Mouse (Mus musculus): Measurements from ENCODE around the gene Tbc1d30. TPM values are rescaled to one million over a fixed set of nuclear protein-coding genes. Genes with fewer than 3 reads are reported as not detected.

The Tbc1d30 gene
- 2.1 and 2.4 TPM in 2 replicates for polyA plus RNA-seq (2014; fragmentation: Nextera tagmentation; extraction: Ambion mirVana)

- WGBS: under 1% methylated on average over 61 of the region's 61 CpGs
- peak; percentile 79 for ATAC-seq (ENCODE audit: insufficient number of reproducible peaks, insufficient read depth, low FRiP score, low read depth)
These were observed at the start of gene Tbc1d30 for GRCm38 (mm10) chr10:121351066-121351581. Tbc1d30 (minus strand) TSS chr10:121351278.

GRCm38 (mm10) chr10:121398599-121398998, 47.5 kb upstream of the Tbc1d30 start:
- no peak for ATAC-seq (ENCODE audit: insufficient number of reproducible peaks, insufficient read depth, low FRiP score, low read depth)
- peaks cover 29% of the 10 kb centered on the region for H3K36me3 ChIP-seq (ENCODE audit: control insufficient read depth, insufficient read depth, low read length)
- H3K9me3 ChIP-seq (ENCODE audit: control insufficient read depth, low read length): no peaks in the 10 kb centered on the region
- H3K27me3 ChIP-seq (ENCODE audit: control insufficient read depth, insufficient read depth, low read length): no peaks in the 10 kb centered on the region
- WGBS: 79% methylated on average over 7 of the region's 7 CpGs
- peaks cover 4 to 17% of the 10 kb centered on the region in 2 experiments; a peak in 3 of 4 replicates for H3K4me1 ChIP-seq (ENCODE audit: control insufficient read depth in 2 of 2, insufficient read depth in 2 of 2, low read length in 2 of 2)
- no peak overlapping the region for H3K4me3 ChIP-seq (ENCODE audit: control insufficient read depth in 1 of 2, insufficient read depth in 1 of 2, low read depth in 1 of 2, low read length in 2 of 2)
- H3K27ac ChIP-seq (replicated peaks in 1 of 2; ENCODE audit: control insufficient read depth in 1 of 2, insufficient read depth in 1 of 2, low read depth in 2 of 2, low read length in 2 of 2): no peak overlapping the region
- no peak overlapping the region for H3K9ac ChIP-seq (ENCODE audit: low read length)
- H3K4me2 ChIP-seq (ENCODE audit: low read length): no peak overlapping the region

More at GRCm38 (mm10) chr10:121351066-121351581, at the start of gene Tbc1d30:
- Histone ChIP-seq H3K4me2 (ENCODE audit: low read length) (peak within 1 kb of the TSS; percentile 99), H3K27ac (replicated peaks in 1 of 2; ENCODE audit: control insufficient read depth in 1 of 2, insufficient read depth in 1 of 2, low read depth in 2 of 2, low read length in 2 of 2) (peak within 1 kb of the TSS; percentile 46 to 59; a peak in 3 of 4 replicates), H3K4me1 (ENCODE audit: control insufficient read depth in 2 of 2, insufficient read depth in 2 of 2, low read length in 2 of 2) (peaks cover 8 to 20% of the 10 kb centered on the region in 2 experiments; a peak in 3 of 4 replicates), H3K9me3 (ENCODE audit: control insufficient read depth, low read length) (no peaks in the 10 kb centered on the region), H3K9ac (ENCODE audit: low read length) (peak within 1 kb of the TSS; percentile 74), H3K4me3 (ENCODE audit: control insufficient read depth in 1 of 2, insufficient read depth in 1 of 2, low read depth in 1 of 2, low read length in 2 of 2) (peak within 1 kb of the TSS; percentile 53 to 74), H3K36me3 (ENCODE audit: control insufficient read depth, insufficient read depth, low read length) (no peaks in the 10 kb centered on the region), H3K27me3 (ENCODE audit: control insufficient read depth, insufficient read depth, low read length) (0 out of 2 replicates have a peak, but pooled peaks cover 6% of the 10 kb centered on the region)

GRCm38 (mm10) chr10:121395542-121396176, 44.6 kb upstream of the Tbc1d30 start:
- H3K36me3 ChIP-seq (ENCODE audit: control insufficient read depth, insufficient read depth, low read length): peaks cover 58% of the 10 kb centered on the region

GRCm38 (mm10) chr10:121394789-121395325, 43.8 kb upstream of the Tbc1d30 start:
- H3K27me3 ChIP-seq (ENCODE audit: control insufficient read depth, insufficient read depth, low read length): no peaks in the 10 kb centered on the region
- H3K9ac ChIP-seq (ENCODE audit: low read length): no peak overlapping the region
- no peaks in the 10 kb centered on the region for H3K9me3 ChIP-seq (ENCODE audit: control insufficient read depth, low read length)
- no peak overlapping the region for H3K4me2 ChIP-seq (ENCODE audit: low read length)
- peaks cover 66% of the 10 kb centered on the region for H3K36me3 ChIP-seq (ENCODE audit: control insufficient read depth, insufficient read depth, low read length)
- ATAC-seq (ENCODE audit: insufficient number of reproducible peaks, insufficient read depth, low FRiP score, low read depth): no peak
- no peak overlapping the region for H3K27ac ChIP-seq (replicated peaks in 1 of 2; ENCODE audit: control insufficient read depth in 1 of 2, insufficient read depth in 1 of 2, low read depth in 2 of 2, low read length in 2 of 2)
- H3K4me1 ChIP-seq (ENCODE audit: control insufficient read depth in 2 of 2, insufficient read depth in 2 of 2, low read length in 2 of 2): peaks cover 4 to 17% of the 10 kb centered on the region in 2 experiments; a peak in 3 of 4 replicates
- WGBS: 65% methylated on average over 18 of the region's 18 CpGs
- no peak overlapping the region for H3K4me3 ChIP-seq (ENCODE audit: control insufficient read depth in 1 of 2, insufficient read depth in 1 of 2, low read depth in 1 of 2, low read length in 2 of 2)

More at GRCm38 (mm10) chr10:121395542-121396176, 44.6 kb upstream of the Tbc1d30 start:
- no peak for ATAC-seq (ENCODE audit: insufficient number of reproducible peaks, insufficient read depth, low FRiP score, low read depth)
- Histone ChIP-seq H3K4me2 (ENCODE audit: low read length) (no peak overlapping the region), H3K4me1 (ENCODE audit: control insufficient read depth in 2 of 2, insufficient read depth in 2 of 2, low read length in 2 of 2) (peaks cover 4 to 17% of the 10 kb centered on the region in 2 experiments; a peak in 3 of 4 replicates), H3K27ac (replicated peaks in 1 of 2; ENCODE audit: control insufficient read depth in 1 of 2, insufficient read depth in 1 of 2, low read depth in 2 of 2, low read length in 2 of 2) (no peak overlapping the region), H3K27me3 (ENCODE audit: control insufficient read depth, insufficient read depth, low read length) (no peaks in the 10 kb centered on the region), H3K9me3 (ENCODE audit: control insufficient read depth, low read length) (no peaks in the 10 kb centered on the region), H3K4me3 (ENCODE audit: control insufficient read depth in 1 of 2, insufficient read depth in 1 of 2, low read depth in 1 of 2, low read length in 2 of 2) (no peak overlapping the region), H3K9ac (ENCODE audit: low read length) (no peak overlapping the region)
- WGBS: 47% methylated on average over 20 of the region's 20 CpGs

GRCm38 (mm10) chr10:121394270-121394669, 43.2 kb upstream of the Tbc1d30 start:
- 88% methylated on average over 6 of the region's 6 CpGs for WGBS
- Histone ChIP-seq H3K4me3 (ENCODE audit: control insufficient read depth in 1 of 2, insufficient read depth in 1 of 2, low read depth in 1 of 2, low read length in 2 of 2) (no peak overlapping the region), H3K9me3 (ENCODE audit: control insufficient read depth, low read length) (no peaks in the 10 kb centered on the region), H3K27me3 (ENCODE audit: control insufficient read depth, insufficient read depth, low read length) (no peaks in the 10 kb centered on the region), H3K27ac (replicated peaks in 1 of 2; ENCODE audit: control insufficient read depth in 1 of 2, insufficient read depth in 1 of 2, low read depth in 2 of 2, low read length in 2 of 2) (no peak overlapping the region), H3K9ac (ENCODE audit: low read length) (no peak overlapping the region), H3K4me2 (ENCODE audit: low read length) (no peak overlapping the region), H3K4me1 (ENCODE audit: control insufficient read depth in 2 of 2, insufficient read depth in 2 of 2, low read length in 2 of 2) (peaks cover 4 to 17% of the 10 kb centered on the region in 2 experiments; a peak in 3 of 4 replicates), H3K36me3 (ENCODE audit: control insufficient read depth, insufficient read depth, low read length) (peaks cover 72% of the 10 kb centered on the region)
- no peak for ATAC-seq (ENCODE audit: insufficient number of reproducible peaks, insufficient read depth, low FRiP score, low read depth)

- no peak for ATAC-seq (ENCODE audit: insufficient number of reproducible peaks, insufficient read depth, low FRiP score, low read depth)
- Histone ChIP-seq H3K27ac (replicated peaks in 1 of 2; ENCODE audit: control insufficient read depth in 1 of 2, insufficient read depth in 1 of 2, low read depth in 2 of 2, low read length in 2 of 2) (no peak overlapping the region), H3K9ac (ENCODE audit: low read length) (no peak overlapping the region), H3K4me3 (ENCODE audit: control insufficient read depth in 1 of 2, insufficient read depth in 1 of 2, low read depth in 1 of 2, low read length in 2 of 2) (no peak overlapping the region), H3K36me3 (ENCODE audit: control insufficient read depth, insufficient read depth, low read length) (peaks cover 85% of the 10 kb centered on the region), H3K9me3 (ENCODE audit: control insufficient read depth, low read length) (no peaks in the 10 kb centered on the region), H3K27me3 (ENCODE audit: control insufficient read depth, insufficient read depth, low read length) (no peaks in the 10 kb centered on the region), H3K4me1 (ENCODE audit: control insufficient read depth in 2 of 2, insufficient read depth in 2 of 2, low read length in 2 of 2) (peaks cover 6 to 18% of the 10 kb centered on the region in 2 experiments; a peak in 3 of 4 replicates), H3K4me2 (ENCODE audit: low read length) (no peak overlapping the region)
- WGBS: 90% methylated on average over 8 of the region's 8 CpGs
These were observed 40.8 kb upstream of the Tbc1d30 start for GRCm38 (mm10) chr10:121391901-121392300.

GRCm38 (mm10) chr10:121390602-121391001, 39.5 kb upstream of the Tbc1d30 start:
- Histone ChIP-seq H3K4me2 (ENCODE audit: low read length) (no peak overlapping the region), H3K27ac (replicated peaks in 1 of 2; ENCODE audit: control insufficient read depth in 1 of 2, insufficient read depth in 1 of 2, low read depth in 2 of 2, low read length in 2 of 2) (no peak overlapping the region), H3K9me3 (ENCODE audit: control insufficient read depth, low read length) (no peaks in the 10 kb centered on the region), H3K27me3 (ENCODE audit: control insufficient read depth, insufficient read depth, low read length) (no peaks in the 10 kb centered on the region), H3K4me1 (ENCODE audit: control insufficient read depth in 2 of 2, insufficient read depth in 2 of 2, low read length in 2 of 2) (peaks cover 6 to 25% of the 10 kb centered on the region in 2 experiments; a peak in 3 of 4 replicates), H3K4me3 (ENCODE audit: control insufficient read depth in 1 of 2, insufficient read depth in 1 of 2, low read depth in 1 of 2, low read length in 2 of 2) (no peak overlapping the region), H3K9ac (ENCODE audit: low read length) (no peak overlapping the region), H3K36me3 (ENCODE audit: control insufficient read depth, insufficient read depth, low read length) (peaks cover 78% of the 10 kb centered on the region)
- no peak for ATAC-seq (ENCODE audit: insufficient number of reproducible peaks, insufficient read depth, low FRiP score, low read depth)
- WGBS: 69% methylated on average over 10 of the region's 10 CpGs

All from heart, embryonic 14.5 days (tissue).